Mouse (Mus musculus): ENCODE measurements around the gene Wrb. TPM values are rescaled to one million over a fixed set of nuclear protein-coding genes. Genes with fewer than 3 reads are reported as not detected.
A peak's percentile ranks its signal among the peaks of the same experiment; 100 is the strongest.
"Not testable (repeated sequence)": the region's sequence is repeated elsewhere in the genome, so short reads cannot be mapped to it uniquely, and the experiment has no call there.

Wrb gene
- polyA plus RNA-seq, 1 experiment from 2014 or later = 116 TPM

GRCm38 (mm10) chr16:96128466-96128865, 16.7 kb upstream of the Wrb start:
- peak overlapping the region; percentile 95 for H3K4me3 ChIP-seq
- peak overlapping the region; percentile 99 for H3K27ac ChIP-seq (replicated peaks)
- WGBS = 2% methylated on average over 9 of the region's 9 CpGs

GRCm38 (mm10) chr16:96144748-96145109, 478 bp upstream of the Wrb start:
- not testable (repeated sequence) for H3K36me3 ChIP-seq; H3K27ac ChIP-seq (replicated peaks); H3K9me3 ChIP-seq; H3K9ac ChIP-seq (replicated peaks); H3K27me3 ChIP-seq
- Histone ChIP-seq H3K4me1 (peaks cover 13% of the 10 kb centered on the region), H3K4me3 (peak overlapping the region; percentile 87), H3K4me2 (replicated peaks) (peak overlapping the region; percentile 74; the same call in 1 of the 2 replicates)
- WGBS = 29% methylated on average over 6 of the region's 6 CpGs
- peak; percentile 28 for ATAC-seq (ENCODE audit: low FRiP score, low read depth)

More at GRCm38 (mm10) chr16:96128466-96128865, 16.7 kb upstream of the Wrb start:
- Histone ChIP-seq H3K9ac (replicated peaks) (peak overlapping the region; percentile 97), H3K4me2 (replicated peaks) (peak overlapping the region; percentile 89), H3K36me3 (peaks cover 30% of the 10 kb centered on the region), H3K4me1 (peaks cover 29% of the 10 kb centered on the region), H3K9me3 (no peaks in the 10 kb centered on the region), H3K27me3 (peaks cover 26% of the 10 kb centered on the region)
- ATAC-seq (ENCODE audit: low FRiP score, low read depth) = no peak

GRCm38 (mm10) chr16:96145814-96146213, 607 bp downstream of the Wrb start:
- Histone ChIP-seq H3K4me3 (peak overlapping the region; percentile 87), H3K4me2 (replicated peaks) (peak overlapping the region; percentile 74), H3K4me1 (peaks cover 13% of the 10 kb centered on the region), H3K9me3 (no peaks in the 10 kb centered on the region), H3K27ac (replicated peaks) (peak overlapping the region; percentile 66; the same call in 1 of the 2 replicates), H3K27me3 (no peaks in the 10 kb centered on the region), H3K9ac (replicated peaks) (peak overlapping the region; percentile 80), H3K36me3 (no peaks in the 10 kb centered on the region)
- WGBS = 0% methylated on average over 5 of the region's 5 CpGs
- no peak; the same call in 1 of the 2 replicates for ATAC-seq (ENCODE audit: low FRiP score, low read depth)

GRCm38 (mm10) chr16:96148834-96149233, 3.6 kb downstream of the Wrb start:
- H3K9ac ChIP-seq (replicated peaks) = no peak overlapping the region
- WGBS = 84% methylated on average over 6 of the region's 6 CpGs
- ATAC-seq (ENCODE audit: low FRiP score, low read depth) = no peak

GRCm38 (mm10) chr16:96149311-96149710, 4.1 kb downstream of the Wrb start:
- Histone ChIP-seq H3K9ac (replicated peaks) (no peak overlapping the region), H3K27ac (replicated peaks) (no peak overlapping the region), H3K27me3 (no peaks in the 10 kb centered on the region), H3K4me2 (replicated peaks) (no peak overlapping the region), H3K36me3 (peaks cover 21% of the 10 kb centered on the region), H3K4me1 (peaks cover 13% of the 10 kb centered on the region), H3K4me3 (no peak overlapping the region), H3K9me3 (no peaks in the 10 kb centered on the region)
- no peak for ATAC-seq (ENCODE audit: low FRiP score, low read depth)
- WGBS = 84% methylated on average over 9 of the region's 9 CpGs

More at GRCm38 (mm10) chr16:96148834-96149233, 3.6 kb downstream of the Wrb start:
- peaks cover 13% of the 10 kb centered on the region for H3K4me1 ChIP-seq
- H3K9me3 ChIP-seq = no peaks in the 10 kb centered on the region
- no peak overlapping the region for H3K27ac ChIP-seq (replicated peaks)
- H3K4me3 ChIP-seq = no peak overlapping the region
- peaks cover 16% of the 10 kb centered on the region for H3K36me3 ChIP-seq
- no peak overlapping the region for H3K4me2 ChIP-seq (replicated peaks)
- H3K27me3 ChIP-seq = no peaks in the 10 kb centered on the region

GRCm38 (mm10) chr16:96150995-96151394, 5.8 kb downstream of the Wrb start:
- Histone ChIP-seq H3K4me1 (peaks cover 9% of the 10 kb centered on the region), H3K27me3 (no peaks in the 10 kb centered on the region), H3K4me3 (no peak overlapping the region), H3K4me2 (replicated peaks) (no peak overlapping the region), H3K27ac (replicated peaks) (no peak overlapping the region), H3K9ac (replicated peaks) (no peak overlapping the region), H3K9me3 (no peaks in the 10 kb centered on the region), H3K36me3 (peaks cover 36% of the 10 kb centered on the region)
- WGBS = 72% methylated on average over 4 of the region's 4 CpGs
- ATAC-seq (ENCODE audit: low FRiP score, low read depth) = no peak

- WGBS = 34% methylated on average over 9 of the region's 9 CpGs
- H3K4me3 ChIP-seq = no peak overlapping the region
- H3K9me3 ChIP-seq = no peaks in the 10 kb centered on the region
- H3K27ac ChIP-seq (replicated peaks) = no peak overlapping the region
- no peaks in the 10 kb centered on the region for H3K27me3 ChIP-seq
- H3K9ac ChIP-seq (replicated peaks) = no peak overlapping the region
- ATAC-seq (ENCODE audit: low FRiP score, low read depth) = peak; percentile 47; the same call in 1 of the 2 replicates
- no peak overlapping the region for H3K4me2 ChIP-seq (replicated peaks)
- H3K36me3 ChIP-seq = peaks cover 39% of the 10 kb centered on the region
- peaks cover 4% of the 10 kb centered on the region for H3K4me1 ChIP-seq
These were observed 6.3 kb downstream of the Wrb start for GRCm38 (mm10) chr16:96151551-96151950.

GRCm38 (mm10) chr16:96154476-96154875, 9.3 kb downstream of the Wrb start:
- H3K9ac ChIP-seq (replicated peaks) = no peak overlapping the region
- H3K9me3 ChIP-seq = no peaks in the 10 kb centered on the region
- H3K4me1 ChIP-seq = peaks cover 8% of the 10 kb centered on the region
- 0 out of 2 replicates have a peak, but pooled peaks cover 3% of the 10 kb centered on the region for H3K27me3 ChIP-seq
- no peak for ATAC-seq (ENCODE audit: low FRiP score, low read depth)
- H3K4me3 ChIP-seq = no peak overlapping the region
- WGBS = 90% methylated on average over 2 of the region's 2 CpGs
- no peak overlapping the region for H3K27ac ChIP-seq (replicated peaks)
- H3K4me2 ChIP-seq (replicated peaks) = no peak overlapping the region
- H3K36me3 ChIP-seq = peaks cover 39% of the 10 kb centered on the region

- 0 out of 2 replicates have a peak, but pooled peaks cover 3% of the 10 kb centered on the region for H3K27me3 ChIP-seq
- no peak overlapping the region for H3K27ac ChIP-seq (replicated peaks)
- ATAC-seq (ENCODE audit: low FRiP score, low read depth) = no peak
- H3K4me1 ChIP-seq = peaks cover 8% of the 10 kb centered on the region
- peaks cover 39% of the 10 kb centered on the region for H3K36me3 ChIP-seq
- H3K4me2 ChIP-seq (replicated peaks) = no peak overlapping the region
- no peak overlapping the region for H3K9ac ChIP-seq (replicated peaks)
- H3K9me3 ChIP-seq = no peaks in the 10 kb centered on the region
- WGBS = 92% methylated on average over 8 of the region's 8 CpGs
- no peak overlapping the region for H3K4me3 ChIP-seq
These were observed 10.8 kb downstream of the Wrb start for GRCm38 (mm10) chr16:96156019-96156418.

GRCm38 (mm10) chr16:96157171-96157570, 12.0 kb downstream of the Wrb start:
- Histone ChIP-seq H3K36me3 (peaks cover 38% of the 10 kb centered on the region), H3K4me2 (replicated peaks) (no peak overlapping the region), H3K9me3 (no peaks in the 10 kb centered on the region), H3K4me1 (peaks cover 8% of the 10 kb centered on the region), H3K27ac (replicated peaks) (no peak overlapping the region), H3K4me3 (no peak overlapping the region), H3K9ac (replicated peaks) (no peak overlapping the region), H3K27me3 (0 out of 2 replicates have a peak, but pooled peaks cover 3% of the 10 kb centered on the region)
- ATAC-seq (ENCODE audit: low FRiP score, low read depth) = no peak
- WGBS = 95% methylated on average over 11 of the region's 11 CpGs

- no peak for ATAC-seq (ENCODE audit: low FRiP score, low read depth)
- Histone ChIP-seq H3K4me3 (peak overlapping the region; percentile 58), H3K4me1 (peaks cover 8% of the 10 kb centered on the region), H3K9ac (replicated peaks) (peak overlapping the region; percentile 88), H3K36me3 (peaks cover 25% of the 10 kb centered on the region), H3K4me2 (replicated peaks) (peak overlapping the region; percentile 97), H3K27me3 (0 out of 2 replicates have a peak, but pooled peaks cover 3% of the 10 kb centered on the region), H3K9me3 (no peaks in the 10 kb centered on the region), H3K27ac (replicated peaks) (no peak overlapping the region; the same call in 1 of the 2 replicates)
- 66% methylated on average over 12 of the region's 12 CpGs for WGBS
These were observed 13.4 kb downstream of the Wrb start for GRCm38 (mm10) chr16:96158511-96159080.

GRCm38 (mm10) chr16:96159091-96159731, 14.0 kb downstream of the Wrb start:
- Histone ChIP-seq H3K4me2 (replicated peaks) (peak overlapping the region; percentile 97), H3K36me3 (peaks cover 19% of the 10 kb centered on the region), H3K4me1 (peaks cover 8% of the 10 kb centered on the region), H3K9me3 (no peaks in the 10 kb centered on the region), H3K27ac (replicated peaks) (peak overlapping the region; percentile 81), H3K27me3 (0 out of 2 replicates have a peak, but pooled peaks cover 3% of the 10 kb centered on the region), H3K9ac (replicated peaks) (peak overlapping the region; percentile 88), H3K4me3 (peak overlapping the region; percentile 58)
- 1% methylated on average over 65 of the region's 67 CpGs for whole genome bisulfite sequencing
- ATAC-seq (ENCODE audit: low FRiP score, low read depth) = peak; percentile 90

Measured in midbrain, embryonic 12.5 days (tissue).